Mouse (Mus musculus) spleen, adult 2 months (tissue): ENCODE measurements around the gene Bcl2.

Experiments
- CTCF ChIP-seq: fragments of 200-500 bp; IDR thresholded peaks from 2 replicates; pipeline ENCODE4 v1.5.1; 2011; ENCODE audit warnings: mild to moderate bottlenecking, inconsistent platforms; ENCODE audit not compliant: insufficient read depth, insufficient read length, insufficient replicate concordance; ENCODE audit errors: extremely low read depth
- POLR2A ChIP-seq: fragments of 200-500 bp; IDR thresholded peaks from 2 replicates; pipeline ENCODE4 v1.6.1; 2011; ENCODE audit warnings: low read depth, low read length, inconsistent platforms

- TF ChIP-seq CTCF, result no peak
- no peak for TF ChIP-seq POLR2A
Measured at GRCm38 (mm10) chr1:106696472-106696871, 17.6 kb downstream of the Bcl2 start.
